ENCODE assay signal across 15 mouse cellular contexts in genomic region chr4:135523939-135524338, GRCm38 (mm10). TPM values are rescaled to one million over a fixed set of nuclear protein-coding genes. Genes with fewer than 3 reads are reported as not detected.
A peak's percentile ranks its signal among the peaks of the same experiment; 100 is the strongest.
DNase-seq lines count a peak whose midpoint lies in the region; ATAC-seq lines count a peak whose summit lies in the region.
"Had no signal": no experiment of that assay in that cellular context is flagged by ENCODE, and none has a peak within 500 bp of the region (broad histone marks: within the 10 kb centered on the region; RNA-seq: fewer than 3 reads in every experiment).

No protein-coding gene starts in this region.

- no peaks in the 10 kb centered on the region for H3K27me3 ChIP-seq in intestine, embryonic 14.5 days (replicated peaks; ENCODE audit: control insufficient read depth, insufficient read depth, low read length)
- no peaks in the 10 kb centered on the region for H3K27me3 ChIP-seq in intestine, embryonic 15.5 days (replicated peaks)
- H3K27me3 ChIP-seq in forebrain, embryonic 12.5 days: peaks cover 23% of the 10 kb centered on the region
- H3K27me3 ChIP-seq in midbrain, embryonic 14.5 days (ENCODE audit: control insufficient read depth, insufficient read depth, low read length): no peaks in the 10 kb centered on the region
- no peaks in the 10 kb centered on the region for H3K27me3 ChIP-seq in kidney, embryonic 16.5 days (ENCODE audit: insufficient read depth, low read length)
- H3K27me3 ChIP-seq: limb, embryonic 15.5 days had no signal

- no peaks in the 10 kb centered on the region for H3K36me3 ChIP-seq in intestine, embryonic 14.5 days (ENCODE audit: control insufficient read depth, insufficient read depth, low read length)
- H3K36me3 ChIP-seq in intestine, embryonic 15.5 days: no peaks in the 10 kb centered on the region
- no peaks in the 10 kb centered on the region for H3K36me3 ChIP-seq in forebrain, embryonic 12.5 days (replicated peaks)
- no peaks in the 10 kb centered on the region for H3K36me3 ChIP-seq in midbrain, embryonic 14.5 days (ENCODE audit: control insufficient read depth, insufficient read depth, low read length)
- H3K36me3 ChIP-seq in kidney, embryonic 16.5 days (ENCODE audit: insufficient read depth, low read length): no peaks in the 10 kb centered on the region
- H3K36me3 ChIP-seq: limb, embryonic 15.5 days had no signal

- no peak overlapping the region for H3K4me2 ChIP-seq in intestine, embryonic 14.5 days (ENCODE audit: low read length)
- H3K4me2 ChIP-seq in intestine, embryonic 15.5 days (replicated peaks): no peak overlapping the region
- 0 out of 2 replicates have a peak overlapping the region, but pooled peaks have one; percentile 15 for H3K4me2 ChIP-seq in forebrain, embryonic 12.5 days
- no peak overlapping the region for H3K4me2 ChIP-seq in midbrain, embryonic 14.5 days (ENCODE audit: low read length)
- H3K4me2 ChIP-seq in kidney, embryonic 16.5 days (replicated peaks; ENCODE audit: low read depth, low read length): no peak overlapping the region
- H3K4me2 ChIP-seq: limb, embryonic 15.5 days had no signal

- ATAC-seq in intestine, embryonic 14.5 days (replicated peaks; ENCODE audit: low FRiP score, low TSS enrichment, low read depth): no peak
- ATAC-seq in intestine, embryonic 15.5 days: no peak
- peak; percentile 52; the same call in 1 of the 2 replicates for ATAC-seq in forebrain, embryonic 12.5 days (ENCODE audit: low FRiP score)
- ATAC-seq in midbrain, embryonic 14.5 days (ENCODE audit: low FRiP score, low TSS enrichment): peak; percentile 68; the same call in 1 of the 2 replicates
- no peak for ATAC-seq in kidney, embryonic 16.5 days (ENCODE audit: low FRiP score, low TSS enrichment)
- ATAC-seq: CD4-positive, CD25-positive, alpha-beta regulatory T cell, adult 4 months; intestine, embryonic 16.5 days had no signal

- 0 out of 2 replicates have a peak overlapping the region, but pooled peaks have one; percentile 27 for H3K27ac ChIP-seq in intestine, embryonic 14.5 days (ENCODE audit: low read depth)
- no peak overlapping the region for H3K27ac ChIP-seq in intestine, embryonic 15.5 days
- H3K27ac ChIP-seq in forebrain, embryonic 12.5 days: peak overlapping the region; percentile 66
- H3K27ac ChIP-seq in midbrain, embryonic 14.5 days (replicated peaks; ENCODE audit: low read depth, low read length): no peak overlapping the region; the same call in 1 of the 2 replicates
- H3K27ac ChIP-seq in kidney, embryonic 16.5 days (ENCODE audit: low read length): no peak overlapping the region
- H3K27ac ChIP-seq: limb, embryonic 15.5 days had no signal

- WGBS in intestine, embryonic 14.5 days: 15% methylated on average over 6 of the region's 7 CpGs
- 17% methylated on average over 6 of the region's 7 CpGs for WGBS in intestine, embryonic 15.5 days
- 0% methylated on average over 6 of the region's 7 CpGs for WGBS in forebrain, embryonic 12.5 days
- WGBS in midbrain, embryonic 14.5 days: under 1% methylated on average over 7 of the region's 7 CpGs
- WGBS in kidney, embryonic 16.5 days: 24% methylated on average over 6 of the region's 7 CpGs

- H3K9ac ChIP-seq in intestine, embryonic 14.5 days (ENCODE audit: low read length): no peak overlapping the region
- H3K9ac ChIP-seq in intestine, embryonic 15.5 days: no peak overlapping the region
- H3K9ac ChIP-seq in forebrain, embryonic 12.5 days: no peak overlapping the region
- no peak overlapping the region for H3K9ac ChIP-seq in midbrain, embryonic 14.5 days (replicated peaks; ENCODE audit: low read length)
- no peak overlapping the region for H3K9ac ChIP-seq in kidney, embryonic 16.5 days (replicated peaks; ENCODE audit: low read length)
- H3K9ac ChIP-seq: limb, embryonic 15.5 days had no signal

- H3K9me3 ChIP-seq in intestine, embryonic 14.5 days (ENCODE audit: control insufficient read depth, low read length): no peaks in the 10 kb centered on the region
- no peaks in the 10 kb centered on the region for H3K9me3 ChIP-seq in intestine, embryonic 15.5 days
- H3K9me3 ChIP-seq in forebrain, embryonic 12.5 days: no peaks in the 10 kb centered on the region
- no peaks in the 10 kb centered on the region for H3K9me3 ChIP-seq in midbrain, embryonic 14.5 days (ENCODE audit: control insufficient read depth, low read length)
- H3K9me3 ChIP-seq in kidney, embryonic 16.5 days (ENCODE audit: low read length): no peaks in the 10 kb centered on the region
- H3K9me3 ChIP-seq: limb, embryonic 15.5 days had no signal

- H3K4me1 ChIP-seq in intestine, embryonic 14.5 days (replicated peaks; ENCODE audit: control insufficient read depth, insufficient read depth, low read length): 0 out of 2 replicates have a peak, but pooled peaks cover 6% of the 10 kb centered on the region
- H3K4me1 ChIP-seq in intestine, embryonic 15.5 days (replicated peaks): peaks cover 9% of the 10 kb centered on the region
- H3K4me1 ChIP-seq in forebrain, embryonic 12.5 days: peaks cover 40% of the 10 kb centered on the region
- H3K4me1 ChIP-seq in midbrain, embryonic 14.5 days (ENCODE audit: control insufficient read depth, insufficient read depth, low read length): peaks cover 26% of the 10 kb centered on the region
- peaks cover 15% of the 10 kb centered on the region for H3K4me1 ChIP-seq in kidney, embryonic 16.5 days (ENCODE audit: insufficient read depth, low read length)

- DNase-seq in intestine, embryonic 14.5 days (ENCODE audit: low spot score): no peak
- peak; percentile 50 for DNase-seq in embryo, embryonic 11 days
- peak; percentile 72 for DNase-seq in midbrain, embryonic 14.5 days
- DNase-seq in right cerebral cortex, postnatal 36 days (ENCODE audit: low spot score in 2 of 2): no peak
- DNase-seq: adrenal gland, postnatal 25 days; cerebellum, postnatal 36 days; lung, adult 18-20 months; right cerebral cortex, adult 18-20 months; thymus, postnatal 14 days had no signal

- H3K4me3 ChIP-seq in intestine, embryonic 14.5 days (ENCODE audit: low read depth, low read length): no peak overlapping the region
- H3K4me3 ChIP-seq in intestine, embryonic 15.5 days (replicated peaks): no peak overlapping the region
- no peak overlapping the region for H3K4me3 ChIP-seq in forebrain, embryonic 12.5 days (replicated peaks)
- H3K4me3 ChIP-seq in midbrain, embryonic 14.5 days (replicated peaks; ENCODE audit: low read depth, low read length): no peak overlapping the region
- no peak overlapping the region for H3K4me3 ChIP-seq in kidney, embryonic 16.5 days (ENCODE audit: low read length)
- H3K4me3 ChIP-seq: limb, embryonic 15.5 days had no signal

RNA-seq across cellular contexts. Expression of gene Nipal3, which starts 29.1 kb away (rescaled TPM):
- 4.3 and 6.7 TPM in 2 replicates for polyA plus RNA-seq in intestine, embryonic 14.5 days (2014; fragmentation: Nextera tagmentation; extraction: Ambion mirVana)
- polyA plus RNA-seq in intestine, embryonic 15.5 days (2015; fragmentation: Nextera tagmentation; extraction: Ambion mirVana): 6.4 and 6.9 TPM in 2 replicates
- 2.1 and 4.3 TPM in 2 replicates for polyA plus RNA-seq in forebrain, embryonic 12.5 days (2016; fragmentation: Nextera tagmentation; extraction: Ambion mirVana)
- 7.7 and 9.8 TPM in 2 replicates for polyA plus RNA-seq in midbrain, embryonic 14.5 days (2014; fragmentation: Nextera tagmentation; extraction: Ambion mirVana)
- 4.3 and 7.1 TPM in 2 replicates for polyA plus RNA-seq in kidney, embryonic 16.5 days (2015; fragmentation: Nextera tagmentation; extraction: Ambion mirVana)

RNA-seq across cellular contexts. Expression of gene Stpg1, which starts 29.3 kb away (rescaled TPM):
- polyA plus RNA-seq in intestine, embryonic 14.5 days (2014; fragmentation: Nextera tagmentation; extraction: Ambion mirVana): 0.19 and 0.42 TPM in 2 replicates
- polyA plus RNA-seq in intestine, embryonic 15.5 days (2015; fragmentation: Nextera tagmentation; extraction: Ambion mirVana): 0.24 and 0.30 TPM in 2 replicates
- 0.19 and 0.36 TPM in 2 replicates for polyA plus RNA-seq in forebrain, embryonic 12.5 days (2016; fragmentation: Nextera tagmentation; extraction: Ambion mirVana)
- 0.68 TPM in 1 of 2 replicates, not detected in the other for polyA plus RNA-seq in midbrain, embryonic 14.5 days (2014; fragmentation: Nextera tagmentation; extraction: Ambion mirVana)
- 0.84 and 1.1 TPM in 2 replicates for polyA plus RNA-seq in kidney, embryonic 16.5 days (2015; fragmentation: Nextera tagmentation; extraction: Ambion mirVana)
- polyA plus RNA-seq: CD4-positive, CD25-positive, alpha-beta regulatory T cell, adult 4 months had no signal

RNA-seq across cellular contexts. Expression of gene Grhl3, which starts 49.5 kb away (rescaled TPM):
- polyA plus RNA-seq in intestine, embryonic 14.5 days (2014; fragmentation: Nextera tagmentation; extraction: Ambion mirVana): 7.1 and 9.2 TPM in 2 replicates
- 4.3 and 4.4 TPM in 2 replicates for polyA plus RNA-seq in intestine, embryonic 15.5 days (2015; fragmentation: Nextera tagmentation; extraction: Ambion mirVana)
- 1.9 and 2.8 TPM in 2 replicates for polyA plus RNA-seq in forebrain, embryonic 12.5 days (2016; fragmentation: Nextera tagmentation; extraction: Ambion mirVana)
- polyA plus RNA-seq in midbrain, embryonic 14.5 days (2014; fragmentation: Nextera tagmentation; extraction: Ambion mirVana): 1.5 and 1.6 TPM in 2 replicates
- 3.6 and 4.9 TPM in 2 replicates for polyA plus RNA-seq in kidney, embryonic 16.5 days (2015; fragmentation: Nextera tagmentation; extraction: Ambion mirVana)
- polyA plus RNA-seq: CD4-positive, CD25-positive, alpha-beta regulatory T cell, adult 4 months had no signal

Comparison
In these comparisons a context has a peak if more than half of its experiments do, and no peak if none do; other contexts are left out.
1. H3K27ac ChIP-seq: peak in intestine, embryonic 14.5 days (single experiment) and forebrain, embryonic 12.5 days (single experiment); none in intestine, embryonic 15.5 days (single experiment), midbrain, embryonic 14.5 days (single experiment) and kidney, embryonic 16.5 days (single experiment).
2. ATAC-seq: peak in forebrain, embryonic 12.5 days (single experiment) and midbrain, embryonic 14.5 days (single experiment); none in intestine, embryonic 14.5 days (single experiment), intestine, embryonic 15.5 days (single experiment) and kidney, embryonic 16.5 days (single experiment).
3. DNase-seq: peak in embryo, embryonic 11 days (single experiment) and midbrain, embryonic 14.5 days (single experiment); none in intestine, embryonic 14.5 days (single experiment) and right cerebral cortex, postnatal 36 days (0 of 2).